Mouse (Mus musculus) embryonic facial prominence, embryonic 14.5 days (tissue): ENCODE data around the gene Fancd2. TPM values are rescaled to one million over a fixed set of nuclear protein-coding genes. Genes with fewer than 3 reads are reported as not detected.

Experiments
- ATAC-seq: fragments of 200-750 bp; cut with Nextera tagmentation; 2 replicates; pipeline ENCODE4 v1.8.0; 2017; ENCODE audit warnings: low read depth, moderate number of reproducible peaks, moderate TSS enrichment
- DNase-seq: peaks from one replicate; pipeline ENCODE4 v3.0.0-alpha.2; 2015; ENCODE audit warnings: low spot score
- H3K27ac ChIP-seq: fragments of 300-500 bp; sonication (generic); replicated peaks from 2 replicates; pipeline ENCODE4 v1.5.1; 2014; ENCODE audit warnings: low read depth, mild to moderate bottlenecking, low read length, moderate library complexity
- H3K27me3 ChIP-seq: fragments of 300-500 bp; sonication (generic); replicated peaks from 2 replicates; pipeline ENCODE4 v1.6.1; 2014; ENCODE audit warnings: low read length; ENCODE audit not compliant: control insufficient read depth, insufficient read depth
- H3K36me3 ChIP-seq: fragments of 300-500 bp; sonication (generic); 2 replicates; pipeline ENCODE4 v1.6.1; 2014; ENCODE audit warnings: low read length, mixed read lengths; ENCODE audit not compliant: control insufficient read depth, insufficient read depth
- H3K4me1 ChIP-seq: fragments of 300-500 bp; sonication (generic); 2 replicates; pipeline ENCODE4 v1.6.1; 2014; ENCODE audit warnings: antibody characterized with exemption, low read length; ENCODE audit not compliant: control insufficient read depth, insufficient read depth
- H3K4me2 ChIP-seq: fragments of 300-500 bp; sonication (generic); 2 replicates; pipeline ENCODE4 v1.6.1; 2014; ENCODE audit warnings: low read depth, mild to moderate bottlenecking, low read length, moderate library complexity, mixed read lengths
- H3K4me3 ChIP-seq: fragments of 300-500 bp; sonication (generic); 2 replicates; pipeline ENCODE4 v1.5.1; 2014; ENCODE audit warnings: low read depth, mild to moderate bottlenecking, low read length
- H3K9ac ChIP-seq: fragments of 300-500 bp; sonication (generic); 2 replicates; pipeline ENCODE4 v1.6.1; 2014; ENCODE audit warnings: low read depth, mild to moderate bottlenecking, low read length, moderate library complexity, mixed read lengths
- H3K9me3 ChIP-seq: fragments of 300-500 bp; sonication (generic); 2 replicates; pipeline ENCODE4 v1.6.1; 2016; ENCODE audit warnings: low read length; ENCODE audit not compliant: control insufficient read depth
- WGBS: fragments of 180-500 bp; shearing (Covaris S2); extraction: QIAGEN DNeasy Blood & Tissue Kit; methylation state at CpG from one replicate; pipeline ENCODE4 v1.1.7; 2014; 5-methylcytosine and 5-hydroxymethylcytosine counted together
- polyA plus RNA-seq: library from polyadenylated mRNA; unstranded; fragments of >200 nt; fragmentation: Nextera tagmentation; extraction: Ambion mirVana; gene quantifications from 2 replicates; pipeline ENCODE4 v1.2.1, GENCODE M21; 2014

The Fancd2 gene
- polyA plus RNA-seq, 1 experiment from 2014 or later, result 7.5 TPM

GRCm38 (mm10) chr6:113494258-113494788 lies 37.2 kb upstream of the Fancd2 start:
- DNase-seq (peak; percentile 86), ATAC-seq (peak; percentile 86)
- Histone ChIP-seq H3K4me1 (peaks cover 3% of the 10 kb centered on the region; the same call in 1 of the 2 replicates), H3K36me3 (0 out of 2 replicates have a peak, but pooled peaks cover 5% of the 10 kb centered on the region), H3K27ac (0 out of 2 replicates have a peak overlapping the region, but pooled peaks have one; percentile 4), H3K9me3 (no peaks in the 10 kb centered on the region), H3K4me3 (peak overlapping the region; percentile 47), H3K4me2 (peak overlapping the region; percentile 74), H3K27me3 (peaks cover 12% of the 10 kb centered on the region), H3K9ac (peak overlapping the region; percentile 51)
- under 1% methylated on average over 33 of the region's 54 CpGs for WGBS

DNA sequence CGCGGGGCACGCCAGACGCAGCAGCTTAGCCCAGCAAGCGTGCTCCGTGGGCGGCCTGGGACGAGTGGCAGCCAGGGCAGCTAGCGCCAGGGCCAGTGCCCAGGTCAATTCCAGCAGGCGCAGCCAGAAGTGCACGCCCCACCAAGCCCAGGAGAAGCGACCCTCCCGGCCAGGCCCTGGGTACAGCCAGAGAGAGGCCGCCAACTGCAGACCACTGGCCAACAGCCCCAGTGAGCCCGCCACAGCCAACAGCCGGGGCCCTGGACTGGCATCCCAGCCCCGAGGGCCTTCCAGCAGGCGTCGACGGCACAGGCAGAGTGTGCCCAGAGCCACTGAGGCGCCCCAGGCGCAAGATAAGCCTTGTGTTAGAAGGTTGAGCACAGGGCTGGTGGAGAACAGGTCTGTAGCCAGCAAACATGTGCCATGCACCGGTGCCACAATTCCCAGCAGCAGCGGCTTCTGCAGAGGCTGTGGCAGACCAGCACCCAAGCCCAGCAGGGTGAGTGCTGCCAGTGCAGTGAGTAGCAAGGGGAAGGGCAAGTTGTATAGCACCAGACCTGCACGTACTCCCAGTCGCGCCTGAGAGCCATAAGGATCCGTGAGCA lies 36.3 kb upstream of the Fancd2 start:
- no peak for DNase-seq
- ATAC-seq, result no peak
- no peak overlapping the region for H3K27ac ChIP-seq
- H3K4me1 ChIP-seq, result peaks cover 3% of the 10 kb centered on the region; the same call in 1 of the 2 replicates
- no peaks in the 10 kb centered on the region for H3K9me3 ChIP-seq
- H3K4me3 ChIP-seq, result peak overlapping the region; percentile 47
- H3K9ac ChIP-seq, result peak overlapping the region; percentile 51
- H3K4me2 ChIP-seq, result peak overlapping the region; percentile 74
- peaks cover 12% of the 10 kb centered on the region for H3K27me3 ChIP-seq
- WGBS, result 51% methylated on average over 20 of the region's 28 CpGs
- H3K36me3 ChIP-seq, result no peaks in the 10 kb centered on the region

- H3K27me3 ChIP-seq, result peaks cover 27% of the 10 kb centered on the region
- H3K4me2 ChIP-seq, result no peak overlapping the region
- DNase-seq, result no peak
- 70% methylated on average over 6 of the region's 6 CpGs for WGBS
- peaks cover 3% of the 10 kb centered on the region; the same call in 1 of the 2 replicates for H3K4me1 ChIP-seq
- H3K36me3 ChIP-seq, result no peaks in the 10 kb centered on the region
- no peak overlapping the region for H3K9ac ChIP-seq
- no peak overlapping the region for H3K27ac ChIP-seq
- no peak overlapping the region for H3K4me3 ChIP-seq
- ATAC-seq, result no peak
- no peaks in the 10 kb centered on the region for H3K9me3 ChIP-seq
Measured at GRCm38 (mm10) chr6:113499346-113499745, 32.1 kb upstream of the Fancd2 start.

DNA sequence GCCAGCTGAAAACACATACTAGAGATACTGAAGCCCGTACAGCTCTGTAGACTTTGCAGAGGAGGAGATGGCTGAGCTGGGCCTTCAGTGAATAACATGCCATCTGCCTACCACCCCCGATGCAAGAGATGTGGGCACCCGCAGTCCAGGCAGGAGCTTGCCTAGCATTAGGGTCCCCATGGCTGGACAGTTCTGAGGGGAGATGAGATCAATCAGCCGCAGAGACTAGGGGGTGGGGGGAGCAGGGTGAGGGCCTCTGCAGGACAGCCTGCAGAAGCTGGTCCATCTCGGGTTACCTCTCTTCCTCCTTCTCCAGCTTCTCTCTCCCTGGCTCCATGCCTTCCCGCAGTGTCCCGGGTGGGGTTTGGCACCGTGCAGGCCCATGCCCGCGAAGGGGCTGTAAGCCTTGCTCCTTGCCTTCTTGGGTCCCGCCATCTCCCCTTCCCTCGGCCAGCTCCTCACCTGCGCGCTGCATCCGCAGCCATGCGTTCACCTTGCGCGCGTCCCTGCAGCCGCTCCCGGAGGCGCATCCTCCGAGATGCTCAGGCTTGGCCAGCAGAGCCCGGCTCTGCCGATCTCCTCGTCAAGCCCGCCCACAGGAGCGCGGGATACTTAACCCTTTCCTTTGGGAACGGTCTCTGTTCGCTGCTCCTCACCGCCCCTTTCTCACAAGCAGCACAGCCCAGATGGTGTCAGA lies 29.9 kb upstream of the Fancd2 start, which contains the start of gene Prrt3:
TSS of gene Prrt3 (minus strand) at position 544 of the 697 bp plus-strand sequence.
- peaks cover 15% of the 10 kb centered on the region for H3K27me3 ChIP-seq
- ATAC-seq, result peak; percentile 81
- WGBS, result 5% methylated on average over 22 of the region's 32 CpGs

GRCm38 (mm10) chr6:113502801-113503200 lies 28.7 kb upstream of the Fancd2 start:
- H3K4me1 ChIP-seq, result no peaks in the 10 kb centered on the region
- H3K9ac ChIP-seq, result no peak overlapping the region
- DNase-seq, result no peak
- no peaks in the 10 kb centered on the region for H3K9me3 ChIP-seq
- no peak overlapping the region for H3K4me3 ChIP-seq
- WGBS, result 83% methylated on average over 2 of the region's 2 CpGs
- no peak overlapping the region for H3K27ac ChIP-seq
- no peak for ATAC-seq
- peaks cover 15% of the 10 kb centered on the region for H3K27me3 ChIP-seq
- H3K36me3 ChIP-seq, result no peaks in the 10 kb centered on the region
- H3K4me2 ChIP-seq, result no peak overlapping the region

More for the DNA sequence above, 29.9 kb upstream of the Fancd2 start, which contains the start of gene Prrt3:
- H3K4me2 ChIP-seq, result peak within 1 kb of the TSS; percentile 66
- no peaks in the 10 kb centered on the region for H3K9me3 ChIP-seq
- H3K4me1 ChIP-seq, result no peaks in the 10 kb centered on the region
- peak; percentile 66 for DNase-seq
- H3K36me3 ChIP-seq, result no peaks in the 10 kb centered on the region
- no peak within 1 kb of the TSS for H3K27ac ChIP-seq
- H3K4me3 ChIP-seq, result peak within 1 kb of the TSS; percentile 46
- peak within 1 kb of the TSS; percentile 67 for H3K9ac ChIP-seq

- no peak overlapping the region for H3K4me3 ChIP-seq
- DNase-seq, result no peak
- WGBS, result 47% methylated on average over 1 of the region's 1 CpGs
- H3K9me3 ChIP-seq, result no peaks in the 10 kb centered on the region
- peaks cover 15% of the 10 kb centered on the region for H3K27me3 ChIP-seq
- H3K36me3 ChIP-seq, result no peaks in the 10 kb centered on the region
- H3K9ac ChIP-seq, result no peak overlapping the region
- H3K4me2 ChIP-seq, result no peak overlapping the region
- ATAC-seq, result no peak
- no peak overlapping the region for H3K27ac ChIP-seq
- H3K4me1 ChIP-seq, result no peaks in the 10 kb centered on the region
Measured at GRCm38 (mm10) chr6:113505689-113506088, 25.8 kb upstream of the Fancd2 start.

DNA sequence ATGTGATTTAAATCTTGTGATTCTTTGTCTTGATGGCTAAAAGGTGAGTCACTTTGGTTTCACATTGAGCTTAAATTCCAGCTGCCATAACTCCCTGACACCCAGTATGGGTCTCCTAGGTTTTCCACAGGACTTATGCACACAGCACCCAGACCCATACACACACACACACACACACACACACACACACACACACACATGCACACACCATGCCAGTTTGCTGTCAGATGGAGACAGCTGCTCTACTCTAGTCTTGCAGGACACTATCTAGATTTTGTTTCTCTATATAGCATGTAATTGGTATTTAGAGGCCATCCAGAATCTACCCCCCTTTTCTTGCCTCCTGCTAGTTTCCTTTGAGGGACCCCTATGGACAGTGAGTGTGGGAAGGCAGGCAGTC lies 24.4 kb upstream of the Fancd2 start:
- no peak for ATAC-seq
- no peak for DNase-seq
- no peak overlapping the region for H3K27ac ChIP-seq
- no peaks in the 10 kb centered on the region for H3K36me3 ChIP-seq
- no peak overlapping the region for H3K9ac ChIP-seq
- no peaks in the 10 kb centered on the region for H3K9me3 ChIP-seq
- H3K4me2 ChIP-seq, result no peak overlapping the region
- H3K4me3 ChIP-seq, result no peak overlapping the region
- H3K27me3 ChIP-seq, result 0 out of 2 replicates have a peak, but pooled peaks cover 5% of the 10 kb centered on the region
- H3K4me1 ChIP-seq, result no peaks in the 10 kb centered on the region

DNA sequence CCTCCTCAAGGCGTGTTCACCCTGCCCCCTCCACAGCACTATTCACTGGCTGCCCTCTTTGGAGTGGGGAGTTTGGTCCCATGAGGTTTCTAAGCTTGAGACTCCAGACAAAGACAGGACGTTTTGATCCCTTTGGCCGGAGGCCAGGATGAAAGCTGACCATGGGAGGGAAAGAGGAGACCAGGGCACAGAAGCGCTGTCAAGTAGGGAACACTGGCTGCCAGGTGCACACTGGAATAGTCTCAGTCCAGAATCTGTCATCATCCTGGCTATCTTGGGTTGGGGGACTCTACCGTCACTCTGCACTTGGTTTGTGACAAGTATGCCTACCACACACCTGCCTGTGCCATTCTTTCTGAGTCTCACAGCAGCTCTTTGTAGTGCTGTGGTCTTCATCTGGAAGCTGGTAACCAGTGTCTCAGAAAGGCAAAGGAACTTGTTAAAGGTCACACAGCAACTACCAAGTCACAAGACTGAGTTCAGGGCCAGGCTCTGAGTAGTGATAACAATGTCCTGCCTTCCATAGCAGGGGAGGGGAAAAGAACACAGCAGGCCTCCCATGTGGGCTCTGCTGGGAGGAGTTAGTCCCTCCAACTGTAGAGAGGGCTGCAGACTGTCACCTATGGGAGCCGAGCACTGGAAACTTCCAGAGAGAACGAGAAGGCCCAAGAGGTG lies 23.1 kb upstream of the Fancd2 start:
- 61% methylated on average over 7 of the region's 7 CpGs for WGBS
- ATAC-seq (peak; percentile 82), DNase-seq (peak; percentile 82)

More for the DNA sequence above, 23.1 kb upstream of the Fancd2 start:
- H3K9me3 ChIP-seq, result no peaks in the 10 kb centered on the region
- H3K4me2 ChIP-seq, result no peak overlapping the region
- H3K9ac ChIP-seq, result no peak overlapping the region
- H3K27ac ChIP-seq, result no peak overlapping the region; the same call in 1 of the 2 replicates
- no peaks in the 10 kb centered on the region for H3K4me1 ChIP-seq
- peaks cover 5% of the 10 kb centered on the region for H3K36me3 ChIP-seq
- H3K4me3 ChIP-seq, result no peak overlapping the region
- no peaks in the 10 kb centered on the region for H3K27me3 ChIP-seq
